Mouse (Mus musculus) T-helper 2 cell (primary cell): ENCODE measurements around the gene Trhr2.
"Not testable (repeated sequence)": the region's sequence is repeated elsewhere in the genome, so short reads cannot be mapped to it uniquely, and the experiment has no call there.

Source experiments
- in situ Hi-C: fragments of 300-600 bp; cut with MboI, MseI; formaldehyde crosslinking; loops from one replicate; pipeline ENCODE4 v1.15.1; 2025; ENCODE audit warnings: high pct_unique_total_duplicates

The Trhr2 gene

GRCm38 (mm10) chr8:122332753-122333506 lies 27.6 kb downstream of the Trhr2 start:
- in situ Hi-C loops = loop anchor here (5.0 kb wide), 1 partner anchor 61 kb away; no protein-coding TSS in a partner anchor

GRCm38 (mm10) chr8:122331134-122331523 lies 29.4 kb downstream of the Trhr2 start:
- in situ Hi-C loops = loop anchor here (5.0 kb wide), 1 partner anchor 59 kb away; no protein-coding TSS in a partner anchor

GRCm38 (mm10) chr8:122330446-122331133 lies 30.0 kb downstream of the Trhr2 start:
- in situ Hi-C loops = loop anchor here (5.0 kb wide), 1 partner anchor 58 kb away; no protein-coding TSS in a partner anchor

GRCm38 (mm10) chr8:122329553-122330239 lies 30.9 kb downstream of the Trhr2 start:
- in situ Hi-C loops = loop anchor here (5.0 kb wide), 1 partner anchor 57 kb away; no protein-coding TSS in a partner anchor

GRCm38 (mm10) chr8:122329072-122329471 lies 31.5 kb downstream of the Trhr2 start:
- in situ Hi-C loops = no loop called here

GRCm38 (mm10) chr8:122326114-122326542 lies 34.4 kb downstream of the Trhr2 start:
- in situ Hi-C loops = no loop called here

- in situ Hi-C loops = no loop called here
Measured at GRCm38 (mm10) chr8:122325196-122325595, 35.4 kb downstream of the Trhr2 start.

- in situ Hi-C loops = not testable (repeated sequence)
Measured at GRCm38 (mm10) chr8:122323951-122324402, 36.6 kb downstream of the Trhr2 start.

- in situ Hi-C loops = no loop called here
Measured at GRCm38 (mm10) chr8:122322792-122323191, 37.8 kb downstream of the Trhr2 start.

GRCm38 (mm10) chr8:122322126-122322525 lies 38.4 kb downstream of the Trhr2 start:
- in situ Hi-C loops = no loop called here

- in situ Hi-C loops = no loop called here
Measured at GRCm38 (mm10) chr8:122321455-122321921, 39.1 kb downstream of the Trhr2 start.

- in situ Hi-C loops = no loop called here
Measured at GRCm38 (mm10) chr8:122320541-122320940, 40.0 kb downstream of the Trhr2 start.

GRCm38 (mm10) chr8:122319708-122320075 lies 40.9 kb downstream of the Trhr2 start:
- in situ Hi-C loops = no loop called here

GRCm38 (mm10) chr8:122319045-122319707 lies 41.4 kb downstream of the Trhr2 start:
- in situ Hi-C loops = no loop called here

- in situ Hi-C loops = no loop called here
Measured at GRCm38 (mm10) chr8:122317918-122318475, 42.5 kb downstream of the Trhr2 start.

- in situ Hi-C loops = no loop called here
Measured at GRCm38 (mm10) chr8:122316402-122316801, 44.1 kb downstream of the Trhr2 start.

GRCm38 (mm10) chr8:122314899-122315496 lies 45.5 kb downstream of the Trhr2 start:
- in situ Hi-C loops = no loop called here

GRCm38 (mm10) chr8:122313310-122313709 lies 47.2 kb downstream of the Trhr2 start:
- in situ Hi-C loops = no loop called here

- in situ Hi-C loops = no loop called here
Measured at GRCm38 (mm10) chr8:122312553-122312952, 48.0 kb downstream of the Trhr2 start.

- in situ Hi-C loops = no loop called here
Measured at GRCm38 (mm10) chr8:122311115-122311514, 49.4 kb downstream of the Trhr2 start.

GRCm38 (mm10) chr8:122309272-122309671 lies 51.3 kb downstream of the Trhr2 start:
- in situ Hi-C loops = no loop called here
